Mouse (Mus musculus) liver, adult 2 months (tissue): ENCODE measurements at regions not wholly inside any gene's neighbourhood (a gene's known extent, or its start where the extent isn't known, plus 50 kb on each side); places are given as distances from the start of the nearest gene placed in this dataset.

ENCODE experiments used
- CTCF ChIP-seq: fragments of 200-500 bp; IDR thresholded peaks from 2 replicates; pipeline ENCODE4 v1.5.1; 2011; ENCODE audit warnings: low read depth, low read length, control low read depth
- POLR2A ChIP-seq: fragments of 200-500 bp; IDR thresholded peaks from 2 replicates; pipeline ENCODE4 v1.6.1; 2011; ENCODE audit warnings: low read length, control low read depth; ENCODE audit not compliant: insufficient read depth; ENCODE audit errors: extremely low read depth

DNA sequence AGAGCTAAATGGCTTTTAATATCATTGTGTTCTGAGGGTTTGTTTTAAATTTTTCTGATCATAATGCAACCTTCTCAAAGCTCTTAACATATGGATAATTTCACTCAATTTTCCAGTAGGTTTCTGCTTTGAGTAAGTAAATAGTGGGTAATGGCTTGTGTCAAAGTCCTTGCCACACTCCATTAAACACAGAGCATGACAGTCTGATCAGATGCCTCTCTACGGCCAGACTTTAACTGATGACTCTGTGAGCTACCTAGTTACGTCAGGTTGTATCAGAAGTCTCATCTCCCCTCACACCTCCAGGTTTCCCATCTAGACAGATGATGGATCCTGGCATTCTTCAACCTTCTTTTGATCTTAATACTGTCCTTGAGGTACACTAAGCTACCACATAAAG is 316.4 kb downstream of the Efnb2 start:
- TF ChIP-seq CTCF, result no peak
- no peak for TF ChIP-seq POLR2A
